Mouse (Mus musculus): Measurements from ENCODE around the gene Aip. TPM values are rescaled to one million over a fixed set of nuclear protein-coding genes. Genes with fewer than 3 reads are reported as not detected.
"Not testable (repeated sequence)": the region's sequence is repeated elsewhere in the genome, so short reads cannot be mapped to it uniquely, and the experiment has no call there.

Gene Aip
- polyA plus RNA-seq, 1 experiment from 2014 or later: 91.2 TPM

DNA sequence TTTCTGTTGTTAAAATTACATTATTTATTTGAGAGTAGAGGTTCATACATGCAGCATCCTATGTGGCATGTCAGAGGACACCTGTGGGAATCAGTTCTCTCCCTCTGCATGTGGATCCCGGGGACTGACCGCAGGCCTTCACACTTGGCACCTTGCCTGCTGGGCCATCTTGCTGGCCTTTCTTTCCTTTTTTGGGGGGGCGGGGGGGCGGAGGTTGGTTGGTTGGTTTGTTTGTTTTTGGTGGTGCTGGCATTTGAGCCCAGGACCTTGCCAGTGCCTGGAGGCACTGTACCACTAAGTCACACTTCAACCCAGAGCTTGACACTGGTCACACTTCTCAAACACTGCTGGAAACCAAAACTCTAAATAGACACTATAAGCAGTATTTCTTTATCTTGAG is 8.7 kb upstream of the Aip start:
- ATAC-seq (ENCODE audit: insufficient number of reproducible peaks, low FRiP score, low TSS enrichment, low read depth): no peak
- Histone ChIP-seq H3K27ac (replicated peaks; ENCODE audit: low read depth, low read length) (no peak overlapping the region), H3K9me3 (ENCODE audit: control insufficient read depth, low read length) (no peaks in the 10 kb centered on the region), H3K36me3 (ENCODE audit: control insufficient read depth, insufficient read depth, low read length) (peaks cover 8% of the 10 kb centered on the region; the same call in 1 of the 2 replicates), H3K4me2 (ENCODE audit: low read depth, severe bottlenecking) (no peak overlapping the region), H3K4me3 (ENCODE audit: low read depth, low read length) (no peak overlapping the region), H3K4me1 (ENCODE audit: control insufficient read depth, insufficient read depth, low read length) (no peaks in the 10 kb centered on the region), H3K27me3 (ENCODE audit: control insufficient read depth, insufficient read depth, low read length) (no peaks in the 10 kb centered on the region), H3K9ac (ENCODE audit: low read length) (no peak overlapping the region)
- DNase-seq (ENCODE audit: low spot score): no peak
- WGBS: 94% methylated on average over 4 of the region's 4 CpGs

DNA sequence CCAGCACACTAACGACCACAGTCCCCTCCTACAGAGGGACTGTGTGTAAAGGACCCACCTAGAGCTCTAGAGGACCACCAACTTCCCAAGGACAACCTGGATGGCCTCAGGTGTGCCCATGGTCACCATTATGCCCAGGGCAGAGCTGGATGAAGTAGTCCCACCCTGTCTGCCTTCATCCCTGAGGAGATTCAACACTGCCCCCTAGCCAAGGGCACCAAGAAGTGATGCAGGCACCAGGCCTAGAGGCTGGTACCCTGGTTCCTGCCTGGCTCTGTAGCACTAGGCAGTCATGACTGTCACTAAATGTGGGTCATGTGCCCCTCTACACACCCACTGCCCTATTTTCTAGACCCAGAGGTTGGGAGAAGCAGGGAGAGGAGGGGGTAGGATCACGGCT is 6.1 kb upstream of the Aip start:
- WGBS: 83% methylated on average over 2 of the region's 2 CpGs
- Histone ChIP-seq H3K27ac (replicated peaks; ENCODE audit: low read depth, low read length) (no peak overlapping the region), H3K36me3 (ENCODE audit: control insufficient read depth, insufficient read depth, low read length) (peaks cover 13% of the 10 kb centered on the region), H3K4me3 (ENCODE audit: low read depth, low read length) (no peak overlapping the region), H3K9me3 (ENCODE audit: control insufficient read depth, low read length) (no peaks in the 10 kb centered on the region), H3K9ac (ENCODE audit: low read length) (no peak overlapping the region), H3K27me3 (ENCODE audit: control insufficient read depth, insufficient read depth, low read length) (no peaks in the 10 kb centered on the region), H3K4me1 (ENCODE audit: control insufficient read depth, insufficient read depth, low read length) (peaks cover 3% of the 10 kb centered on the region), H3K4me2 (ENCODE audit: low read depth, severe bottlenecking) (no peak overlapping the region)
- ATAC-seq (ENCODE audit: insufficient number of reproducible peaks, low FRiP score, low TSS enrichment, low read depth) (no peak), DNase-seq (ENCODE audit: low spot score) (no peak)

DNA sequence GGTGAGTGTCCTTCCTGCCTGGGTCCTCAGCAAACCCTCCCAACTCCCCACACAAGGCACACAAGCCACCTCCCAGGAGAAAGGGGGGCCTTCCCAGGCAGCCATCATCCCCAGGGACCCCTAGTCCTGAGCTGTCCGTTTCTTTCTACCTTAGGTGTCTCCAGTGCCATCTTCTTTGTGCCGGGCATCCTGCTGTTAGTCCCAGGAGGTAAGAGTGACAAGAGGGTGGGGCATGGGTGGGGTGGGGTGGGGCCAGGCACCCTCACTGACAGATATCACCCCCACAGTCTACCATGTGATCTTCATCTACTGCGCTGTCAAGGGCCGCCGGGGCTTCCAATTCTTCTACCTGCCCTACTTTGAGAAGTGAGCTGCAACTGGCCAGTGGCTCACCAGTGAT is 5.4 kb upstream of the Aip start:
- no peaks in the 10 kb centered on the region for H3K9me3 ChIP-seq (ENCODE audit: control insufficient read depth, low read length)
- no peaks in the 10 kb centered on the region for H3K27me3 ChIP-seq (ENCODE audit: control insufficient read depth, insufficient read depth, low read length)
- DNase-seq (ENCODE audit: low spot score): no peak
- H3K36me3 ChIP-seq (ENCODE audit: control insufficient read depth, insufficient read depth, low read length): peaks cover 13% of the 10 kb centered on the region
- ATAC-seq (ENCODE audit: insufficient number of reproducible peaks, low FRiP score, low TSS enrichment, low read depth): no peak
- H3K4me3 ChIP-seq (ENCODE audit: low read depth, low read length): no peak overlapping the region
- WGBS: 89% methylated on average over 5 of the region's 5 CpGs
- peaks cover 7% of the 10 kb centered on the region for H3K4me1 ChIP-seq (ENCODE audit: control insufficient read depth, insufficient read depth, low read length)
- no peak overlapping the region for H3K9ac ChIP-seq (ENCODE audit: low read length)
- no peak overlapping the region for H3K27ac ChIP-seq (replicated peaks; ENCODE audit: low read depth, low read length)
- no peak overlapping the region for H3K4me2 ChIP-seq (ENCODE audit: low read depth, severe bottlenecking)

DNA sequence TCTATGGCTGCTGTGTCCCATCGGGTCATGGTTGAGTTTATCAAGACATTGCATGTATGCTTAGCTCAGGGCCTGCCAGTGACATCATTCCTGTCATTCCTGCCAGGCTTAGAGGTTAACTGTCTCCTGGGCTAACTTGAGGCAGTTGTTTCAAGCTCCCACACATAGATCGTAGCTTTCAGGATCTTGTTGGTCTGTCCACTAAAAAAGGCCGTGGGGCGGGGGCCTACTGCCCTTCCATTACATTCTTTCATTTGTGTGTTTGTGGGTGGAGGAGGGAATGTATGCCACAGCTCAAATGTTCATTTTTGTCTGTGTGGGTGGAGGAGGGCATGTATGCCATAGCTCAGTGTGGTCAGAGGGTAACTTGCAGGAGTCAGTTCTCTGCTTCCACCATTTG is 4.4 kb upstream of the Aip start:
- ATAC-seq (ENCODE audit: insufficient number of reproducible peaks, low FRiP score, low TSS enrichment, low read depth): no peak
- Histone ChIP-seq H3K27ac (replicated peaks; ENCODE audit: low read depth, low read length) (no peak overlapping the region), H3K36me3 (ENCODE audit: control insufficient read depth, insufficient read depth, low read length) (peaks cover 13% of the 10 kb centered on the region), H3K9ac (ENCODE audit: low read length) (no peak overlapping the region), H3K27me3 (ENCODE audit: control insufficient read depth, insufficient read depth, low read length) (no peaks in the 10 kb centered on the region), H3K4me1 (ENCODE audit: control insufficient read depth, insufficient read depth, low read length) (peaks cover 7% of the 10 kb centered on the region), H3K4me2 (ENCODE audit: low read depth, severe bottlenecking) (no peak overlapping the region), H3K4me3 (ENCODE audit: low read depth, low read length) (no peak overlapping the region), H3K9me3 (ENCODE audit: control insufficient read depth, low read length) (no peaks in the 10 kb centered on the region)
- 91% methylated on average over 4 of the region's 4 CpGs for WGBS
- DNase-seq (ENCODE audit: low spot score): no peak

DNA sequence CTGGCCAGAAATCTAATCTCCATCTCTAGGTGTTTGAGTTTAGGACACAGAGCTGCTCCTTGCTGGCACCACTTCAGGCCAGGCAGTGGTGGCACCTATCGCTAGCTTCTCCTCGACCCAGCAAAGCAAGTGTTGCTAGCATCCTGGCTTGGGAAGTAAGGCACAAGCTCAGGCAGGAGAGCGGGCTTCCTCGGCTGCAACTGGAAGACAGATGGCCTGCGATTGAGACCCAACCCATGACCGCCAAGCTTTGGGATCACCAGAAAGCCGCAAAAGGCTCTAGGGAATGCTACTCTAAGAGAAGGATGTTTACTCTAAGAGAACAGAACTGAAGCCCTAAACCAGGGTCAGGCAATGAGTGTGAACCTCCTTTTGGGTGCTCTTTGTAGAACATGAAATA is 3.8 kb upstream of the Aip start:
- WGBS: 92% methylated on average over 7 of the region's 7 CpGs
- H3K9me3 ChIP-seq (ENCODE audit: control insufficient read depth, low read length): no peaks in the 10 kb centered on the region
- H3K27me3 ChIP-seq (ENCODE audit: control insufficient read depth, insufficient read depth, low read length): no peaks in the 10 kb centered on the region
- DNase-seq (ENCODE audit: low spot score) (no peak), ATAC-seq (ENCODE audit: insufficient number of reproducible peaks, low FRiP score, low TSS enrichment, low read depth) (no peak)
- no peak overlapping the region for H3K4me2 ChIP-seq (ENCODE audit: low read depth, severe bottlenecking)
- no peak overlapping the region for H3K27ac ChIP-seq (replicated peaks; ENCODE audit: low read depth, low read length)
- H3K9ac ChIP-seq (ENCODE audit: low read length): no peak overlapping the region
- H3K4me1 ChIP-seq (ENCODE audit: control insufficient read depth, insufficient read depth, low read length): peaks cover 9% of the 10 kb centered on the region
- H3K4me3 ChIP-seq (ENCODE audit: low read depth, low read length): no peak overlapping the region
- peaks cover 13% of the 10 kb centered on the region for H3K36me3 ChIP-seq (ENCODE audit: control insufficient read depth, insufficient read depth, low read length)

DNA sequence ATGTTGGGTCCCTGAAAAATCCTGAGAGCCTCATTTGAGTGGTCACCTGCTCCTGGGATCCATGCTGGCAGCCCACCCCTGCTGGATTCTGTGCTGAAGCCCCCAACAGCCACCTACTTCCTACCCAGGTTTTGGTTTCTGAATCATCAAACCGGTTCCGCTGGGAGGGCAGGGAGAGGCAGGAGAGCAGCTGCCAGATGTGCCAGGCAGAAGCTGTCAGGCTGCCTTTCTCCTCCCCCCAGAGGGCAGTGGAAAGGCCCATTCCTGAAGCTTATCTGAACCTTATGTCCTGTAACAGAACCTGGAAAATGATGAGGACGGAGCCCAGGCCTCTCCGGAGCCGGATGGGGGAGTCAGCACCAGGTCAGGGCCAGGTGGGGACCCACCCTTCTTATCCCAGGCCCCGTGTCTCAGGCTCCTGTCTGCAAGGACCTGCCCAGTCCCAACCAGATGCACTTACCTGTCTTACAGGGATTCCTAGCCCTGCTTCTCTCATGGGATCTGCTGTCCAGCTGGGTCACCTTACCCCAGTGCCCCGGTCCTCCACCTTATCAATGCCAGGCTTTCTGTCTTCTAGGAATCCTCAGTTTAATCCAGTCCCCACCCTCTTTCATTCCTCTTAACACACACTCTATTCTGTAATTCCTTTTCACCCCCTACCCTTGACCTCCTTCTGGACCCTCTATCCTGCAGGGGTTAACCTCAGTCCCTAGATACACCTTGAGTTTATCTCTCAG is 1.3 kb upstream of the Aip start:
- Histone ChIP-seq H3K27ac (replicated peaks; ENCODE audit: low read depth, low read length) (no peak overlapping the region), H3K4me3 (ENCODE audit: low read depth, low read length) (peak overlapping the region; percentile 60), H3K4me1 (ENCODE audit: control insufficient read depth, insufficient read depth, low read length) (peaks cover 11% of the 10 kb centered on the region), H3K9me3 (ENCODE audit: control insufficient read depth, low read length) (no peaks in the 10 kb centered on the region), H3K9ac (ENCODE audit: low read length) (peak overlapping the region; percentile 71), H3K36me3 (ENCODE audit: control insufficient read depth, insufficient read depth, low read length) (peaks cover 8% of the 10 kb centered on the region), H3K27me3 (ENCODE audit: control insufficient read depth, insufficient read depth, low read length) (no peaks in the 10 kb centered on the region), H3K4me2 (ENCODE audit: low read depth, severe bottlenecking) (peak overlapping the region; percentile 65)
- ATAC-seq (ENCODE audit: insufficient number of reproducible peaks, low FRiP score, low TSS enrichment, low read depth) (no peak), DNase-seq (ENCODE audit: low spot score) (peak; percentile 25)
- WGBS: 55% methylated on average over 7 of the region's 7 CpGs

DNA sequence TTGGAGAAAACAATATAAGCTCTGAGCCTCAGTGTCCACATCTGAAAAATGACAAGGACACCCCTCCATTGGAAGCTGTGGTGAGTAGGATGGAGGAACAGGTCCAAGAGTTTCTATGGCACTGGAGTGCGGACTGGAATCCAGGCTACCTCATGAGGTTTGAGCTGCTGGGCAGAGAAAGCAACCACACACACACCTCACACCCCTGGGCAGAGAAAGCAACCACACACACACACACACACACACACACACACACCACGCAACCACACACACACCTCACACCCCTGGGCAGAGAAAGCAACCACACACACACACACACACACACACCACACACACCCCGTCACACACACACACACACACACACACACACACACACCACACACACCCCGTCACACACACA is 390 bp downstream of the Aip start:
- ATAC-seq (ENCODE audit: insufficient number of reproducible peaks, low FRiP score, low TSS enrichment, low read depth): peak; percentile 10; the same call in 1 of the 2 replicates

DNA sequence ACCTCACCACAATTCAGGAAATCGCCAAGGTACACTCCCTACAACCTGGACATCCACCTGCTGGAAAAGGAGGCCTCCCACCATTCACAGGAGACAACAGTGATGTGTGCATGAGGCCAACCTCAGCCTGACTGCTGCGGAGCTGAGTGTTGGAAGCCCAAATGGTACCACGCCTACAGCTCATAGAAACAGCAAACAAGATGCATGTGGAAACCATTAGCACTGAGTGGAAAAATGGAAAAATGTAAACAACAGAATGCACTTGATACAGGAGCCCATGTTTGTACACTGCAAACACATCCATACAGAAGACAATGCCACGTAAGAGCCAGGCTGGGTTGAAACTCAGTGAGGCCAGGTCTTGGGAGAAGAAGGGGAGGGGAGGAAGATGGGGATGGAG is 1.2 kb downstream of the Aip start:
- Histone ChIP-seq H3K27ac (replicated peaks; ENCODE audit: low read depth, low read length) (no peak overlapping the region), H3K9ac (ENCODE audit: low read length) (0 out of 2 replicates have a peak overlapping the region, but pooled peaks have one; percentile 34)
- 79% methylated on average over 4 of the region's 4 CpGs for WGBS

More for the DNA sequence above, 390 bp downstream of the Aip start:
- H3K9me3 ChIP-seq (ENCODE audit: control insufficient read depth, low read length); H3K27me3 ChIP-seq (ENCODE audit: control insufficient read depth, insufficient read depth, low read length); H3K9ac ChIP-seq (ENCODE audit: low read length); DNase-seq (ENCODE audit: low spot score); H3K36me3 ChIP-seq (ENCODE audit: control insufficient read depth, insufficient read depth, low read length); H3K27ac ChIP-seq (replicated peaks; ENCODE audit: low read depth, low read length): not testable (repeated sequence)
- 22% methylated on average over 4 of the region's 4 CpGs for WGBS
- Histone ChIP-seq H3K4me2 (ENCODE audit: low read depth, severe bottlenecking) (peak overlapping the region; percentile 65), H3K4me3 (ENCODE audit: low read depth, low read length) (peak overlapping the region; percentile 60), H3K4me1 (ENCODE audit: control insufficient read depth, insufficient read depth, low read length) (peaks cover 15% of the 10 kb centered on the region)

More for the DNA sequence above, 1.2 kb downstream of the Aip start:
- peaks cover 15% of the 10 kb centered on the region for H3K4me1 ChIP-seq (ENCODE audit: control insufficient read depth, insufficient read depth, low read length)
- H3K27me3 ChIP-seq (ENCODE audit: control insufficient read depth, insufficient read depth, low read length): no peaks in the 10 kb centered on the region
- no peak overlapping the region for H3K4me2 ChIP-seq (ENCODE audit: low read depth, severe bottlenecking)
- H3K36me3 ChIP-seq (ENCODE audit: control insufficient read depth, insufficient read depth, low read length): peaks cover 5% of the 10 kb centered on the region; the same call in 1 of the 2 replicates
- ATAC-seq (ENCODE audit: insufficient number of reproducible peaks, low FRiP score, low TSS enrichment, low read depth): no peak
- no peak for DNase-seq (ENCODE audit: low spot score)
- no peak overlapping the region for H3K4me3 ChIP-seq (ENCODE audit: low read depth, low read length)
- H3K9me3 ChIP-seq (ENCODE audit: control insufficient read depth, low read length): no peaks in the 10 kb centered on the region

Measured in limb, embryonic 11.5 days (tissue).